Mouse (Mus musculus): ENCODE data around the gene Ttc19.

GRCm38 (mm10) chr11:62270851-62271250 lies 10.4 kb upstream of the Ttc19 start:
- TF ChIP-seq CTCF (IDR thresholded peaks at IDR 0.05; ENCODE audit: low read depth) (no peak), EP300 (IDR thresholded peaks at IDR 0.05; ENCODE audit: low read depth) (no peak)
